Mouse (Mus musculus): ENCODE results near the gene Gm16181.

- TF ChIP-seq CTCF (IDR thresholded peaks at IDR 0.05; ENCODE audit: borderline replicate concordance, extremely low read depth, insufficient read depth, insufficient read length) (no peak), POLR2A (IDR thresholded peaks at IDR 0.05; ENCODE audit: borderline replicate concordance, extremely low read depth, insufficient read depth, insufficient read length, poor library complexity, severe bottlenecking) (no peak)
These were observed 32.9 kb downstream of the Gm16181 start for GRCm38 (mm10) chr17:35253293-35254093.

Measured in brain, embryonic 14.5 days (tissue).